Mouse (Mus musculus): ENCODE measurements around the gene Gstt2. TPM values are rescaled to one million over a fixed set of nuclear protein-coding genes. Genes with fewer than 3 reads are reported as not detected.
A peak's percentile ranks its signal among the peaks of the same experiment; 100 is the strongest.
"Not testable (repeated sequence)": the region's sequence is repeated elsewhere in the genome, so short reads cannot be mapped to it uniquely, and the experiment has no call there.

The Gstt2 gene
- polyA plus RNA-seq, 2 experiments = 36.4 to 43.7 TPM

DNA sequence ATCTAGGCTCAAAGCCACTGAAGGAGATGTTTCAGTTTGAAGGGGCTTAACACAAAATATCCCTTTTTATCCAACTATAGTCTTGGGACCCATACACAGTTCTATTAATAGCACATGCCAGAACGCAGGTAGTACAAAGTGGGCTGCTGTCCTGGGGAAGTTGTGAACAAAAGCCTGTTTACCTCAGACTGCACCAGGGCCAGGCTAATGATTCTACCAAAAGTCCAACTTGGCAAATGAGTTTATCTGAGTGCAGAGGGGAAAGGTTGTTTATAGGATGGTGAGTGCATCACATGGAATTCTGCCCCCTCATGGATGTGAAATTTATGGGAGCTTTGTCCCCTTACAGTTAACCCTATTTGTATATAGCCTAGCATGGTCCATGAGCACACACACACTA, 7.6 kb upstream of the Gstt2 start:
- DNase-seq (ENCODE audit: low read depth in 3 of 3, low spot score in 3 of 3) (no peak), ATAC-seq (ENCODE audit: insufficient read depth) (no peak)
- Histone ChIP-seq H3K36me3 (replicated peaks; ENCODE audit: control insufficient read depth, insufficient read depth, low read depth) (no peaks in the 10 kb centered on the region), H3K27ac (peak overlapping the region; percentile 65), H3K4me3 (ENCODE audit: insufficient read depth in 1 of 2, low read depth in 2 of 2, low read length in 2 of 2) (no peak overlapping the region), H3K4me2 (ENCODE audit: low read depth) (peak overlapping the region; percentile 60), H3K4me1 (replicated peaks; ENCODE audit: control insufficient read depth in 2 of 2, insufficient read depth in 2 of 2, low read length in 1 of 2) (peaks cover 24 to 25% of the 10 kb centered on the region in 2 experiments), H3K9me3 (ENCODE audit: control insufficient read depth, low read length) (no peaks in the 10 kb centered on the region), H3K9ac (replicated peaks) (peak overlapping the region; percentile 48), H3K27me3 (ENCODE audit: control insufficient read depth, insufficient read depth, low read length) (no peaks in the 10 kb centered on the region)
- 64% methylated on average over 1 of the region's 1 CpGs for WGBS (ENCODE audit: insufficient replicate concordance)
- no peak for TF ChIP-seq EP300 (IDR thresholded peaks at IDR 0.05; ENCODE audit: low read depth)
- TF ChIP-seq CTCF (IDR thresholded peaks at IDR 0.05; ENCODE audit: low read depth) = no peak

DNA sequence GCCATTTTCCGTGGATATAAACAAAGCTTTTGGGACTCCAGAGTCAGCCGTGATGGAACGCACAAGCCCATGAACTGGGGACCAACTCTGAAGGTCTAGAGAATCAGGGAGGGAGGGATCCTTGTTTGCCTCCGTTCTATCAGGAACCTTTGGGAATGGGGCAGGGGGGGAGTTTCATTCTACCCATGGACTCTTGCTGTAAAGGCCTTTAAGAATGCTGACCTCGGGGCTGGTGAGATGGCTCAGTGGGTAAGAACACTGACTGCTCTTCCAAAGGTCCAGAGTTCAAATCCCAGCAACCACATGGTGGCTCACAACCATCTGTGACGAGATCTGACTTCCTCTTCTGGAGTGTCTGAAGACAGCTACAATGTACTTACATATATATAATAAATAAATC, 6.7 kb upstream of the Gstt2 start:
- H3K27ac ChIP-seq; H3K4me3 ChIP-seq (ENCODE audit: insufficient read depth in 1 of 2, low read depth in 2 of 2, low read length in 2 of 2); H3K36me3 ChIP-seq (replicated peaks; ENCODE audit: control insufficient read depth, insufficient read depth, low read depth); H3K4me2 ChIP-seq (ENCODE audit: low read depth); H3K27me3 ChIP-seq (ENCODE audit: control insufficient read depth, insufficient read depth, low read length); ATAC-seq (ENCODE audit: insufficient read depth); H3K9me3 ChIP-seq (ENCODE audit: control insufficient read depth, low read length); H3K9ac ChIP-seq (replicated peaks); DNase-seq (ENCODE audit: low read depth in 3 of 3, low spot score in 3 of 3): not testable (repeated sequence)
- WGBS (ENCODE audit: insufficient replicate concordance) = 64% methylated on average over 6 of the region's 6 CpGs
- H3K4me1 ChIP-seq (replicated peaks; ENCODE audit: control insufficient read depth in 2 of 2, insufficient read depth in 2 of 2, low read length in 1 of 2) = peaks cover 24 to 25% of the 10 kb centered on the region in 2 experiments

DNA sequence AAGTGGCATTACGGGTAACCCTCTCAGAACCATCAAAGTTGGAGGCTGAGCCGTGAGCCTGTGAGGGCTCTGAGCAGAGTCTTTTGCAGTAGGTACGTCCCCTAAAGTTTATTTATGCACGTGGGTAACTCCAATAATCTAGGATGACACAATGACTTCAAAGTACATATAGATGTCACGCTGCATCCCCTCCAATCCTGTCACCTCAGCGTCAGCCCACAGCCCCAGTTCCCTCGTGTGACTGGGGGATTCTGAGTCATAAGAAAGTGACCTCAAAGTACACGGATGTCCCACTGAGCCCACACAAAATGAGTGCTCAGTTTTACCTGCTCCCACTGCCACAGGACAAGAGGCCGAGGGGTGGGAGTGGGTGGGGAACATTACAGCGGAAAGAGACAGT, 1.9 kb upstream of the Gstt2 start:
- WGBS (ENCODE audit: insufficient replicate concordance) = 64% methylated on average over 10 of the region's 10 CpGs
- no peak for DNase-seq (ENCODE audit: low read depth in 3 of 3, low spot score in 3 of 3)
- peaks cover 35 to 37% of the 10 kb centered on the region in 2 experiments for H3K4me1 ChIP-seq (replicated peaks; ENCODE audit: control insufficient read depth in 2 of 2, insufficient read depth in 2 of 2, low read length in 1 of 2)
- H3K27me3 ChIP-seq (ENCODE audit: control insufficient read depth, insufficient read depth, low read length) = no peaks in the 10 kb centered on the region
- H3K4me3 ChIP-seq (ENCODE audit: insufficient read depth in 1 of 2, low read depth in 2 of 2, low read length in 2 of 2) = no peak overlapping the region
- TF ChIP-seq CTCF (IDR thresholded peaks at IDR 0.05; ENCODE audit: low read depth) (no peak), EP300 (IDR thresholded peaks at IDR 0.05; ENCODE audit: low read depth) (no peak)
- no peak overlapping the region for H3K4me2 ChIP-seq (ENCODE audit: low read depth)
- no peak for ATAC-seq (ENCODE audit: insufficient read depth)
- no peaks in the 10 kb centered on the region for H3K9me3 ChIP-seq (ENCODE audit: control insufficient read depth, low read length)
- H3K9ac ChIP-seq (replicated peaks) = no peak overlapping the region
- no peak overlapping the region for H3K27ac ChIP-seq
- no peaks in the 10 kb centered on the region for H3K36me3 ChIP-seq (replicated peaks; ENCODE audit: control insufficient read depth, insufficient read depth, low read depth)

DNA sequence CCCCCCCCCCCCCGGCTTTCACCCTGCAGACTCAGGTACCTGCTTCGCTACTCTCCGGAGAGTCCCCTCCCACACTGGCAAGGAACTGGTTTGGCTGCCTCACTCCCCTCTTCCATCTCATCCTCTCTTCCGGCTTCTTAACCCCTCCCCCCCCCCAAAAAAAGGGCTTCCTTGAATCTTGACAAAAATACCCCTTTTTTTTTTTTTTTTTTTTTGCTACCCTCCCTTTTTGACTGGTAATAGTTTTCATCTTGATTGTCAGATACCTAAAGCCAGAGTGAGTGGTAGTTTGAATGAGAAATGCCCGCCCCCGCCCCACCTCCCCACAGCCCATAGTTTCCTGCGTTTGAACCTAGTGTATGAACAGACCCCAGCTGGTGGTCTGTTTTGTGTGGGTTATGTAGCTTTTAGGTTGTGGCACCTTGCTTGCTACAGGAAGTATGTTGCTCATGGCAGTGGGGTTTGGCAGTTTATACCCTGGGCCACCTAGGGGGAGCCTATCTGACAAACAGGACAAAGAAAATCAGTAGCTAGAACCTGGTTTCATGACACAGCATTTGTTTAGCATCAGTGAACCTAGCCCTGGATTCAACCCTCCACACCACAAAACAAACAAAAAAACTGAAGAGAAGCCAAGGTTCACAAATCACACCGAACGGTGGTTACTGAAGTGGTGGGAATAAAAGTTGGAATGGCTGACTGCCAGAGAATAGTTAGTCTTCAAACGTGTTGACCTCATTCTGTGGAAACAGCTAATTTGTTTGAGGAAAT, 1.3 kb downstream of the Gstt2 start:
- H3K27me3 ChIP-seq (ENCODE audit: control insufficient read depth, insufficient read depth, low read length) = no peaks in the 10 kb centered on the region
- peak overlapping the region; percentile 86 for H3K4me2 ChIP-seq (ENCODE audit: low read depth)
- no peak for ATAC-seq (ENCODE audit: insufficient read depth)
- peak overlapping the region; percentile 76 for H3K27ac ChIP-seq
- 17% methylated on average over 8 of the region's 10 CpGs for WGBS (ENCODE audit: insufficient replicate concordance)
- H3K36me3 ChIP-seq (replicated peaks; ENCODE audit: control insufficient read depth, insufficient read depth, low read depth) = no peaks in the 10 kb centered on the region
- TF ChIP-seq CTCF (IDR thresholded peaks at IDR 0.05; ENCODE audit: low read depth) (peak; percentile 18; the same call in 1 of the 2 replicates), EP300 (IDR thresholded peaks at IDR 0.05; ENCODE audit: low read depth) (no peak)
- H3K4me3 ChIP-seq (ENCODE audit: insufficient read depth in 1 of 2, low read depth in 2 of 2, low read length in 2 of 2) = peak overlapping the region in 1 of 2 experiments; percentile 71; a peak in 2 of 4 replicates
- H3K9me3 ChIP-seq (ENCODE audit: control insufficient read depth, low read length) = no peaks in the 10 kb centered on the region
- H3K4me1 ChIP-seq (replicated peaks; ENCODE audit: control insufficient read depth in 2 of 2, insufficient read depth in 2 of 2, low read length in 1 of 2) = peaks cover 35 to 41% of the 10 kb centered on the region in 2 experiments
- no peak for DNase-seq (ENCODE audit: low read depth in 3 of 3, low spot score in 3 of 3)
- peak overlapping the region; percentile 75 for H3K9ac ChIP-seq (replicated peaks)

DNA sequence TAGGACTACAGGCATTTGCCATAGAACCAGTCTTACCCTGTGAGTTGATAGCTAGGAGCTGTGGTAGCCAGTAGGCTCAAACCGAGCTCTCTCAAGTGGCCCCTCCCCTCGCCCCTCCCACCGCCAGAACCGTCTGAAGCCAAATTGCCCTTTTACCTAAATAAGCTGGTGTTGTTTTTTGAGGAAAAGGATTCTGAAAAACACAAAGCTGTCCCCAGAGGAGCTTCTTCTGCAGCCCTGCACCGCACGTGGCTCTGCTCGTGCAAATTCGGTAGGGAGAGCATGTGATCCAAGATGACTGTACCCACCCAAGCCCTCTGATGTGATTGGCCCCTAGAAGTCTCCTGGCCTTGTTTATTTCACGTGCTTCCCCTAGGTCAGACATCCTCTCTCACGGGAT, 1.9 kb downstream of the Gstt2 start:
- H3K27ac ChIP-seq = peak overlapping the region; percentile 76
- H3K4me1 ChIP-seq (replicated peaks; ENCODE audit: control insufficient read depth in 2 of 2, insufficient read depth in 2 of 2, low read length in 1 of 2) = peaks cover 35 to 41% of the 10 kb centered on the region in 2 experiments
- H3K4me3 ChIP-seq (ENCODE audit: insufficient read depth in 1 of 2, low read depth in 2 of 2, low read length in 2 of 2) = peak overlapping the region; percentile 59 to 62
- H3K27me3 ChIP-seq (ENCODE audit: control insufficient read depth, insufficient read depth, low read length) = no peaks in the 10 kb centered on the region
- peak overlapping the region; percentile 86 for H3K4me2 ChIP-seq (ENCODE audit: low read depth)
- no peaks in the 10 kb centered on the region for H3K36me3 ChIP-seq (replicated peaks; ENCODE audit: control insufficient read depth, insufficient read depth, low read depth)
- no peaks in the 10 kb centered on the region for H3K9me3 ChIP-seq (ENCODE audit: control insufficient read depth, low read length)
- no peak for TF ChIP-seq CTCF (IDR thresholded peaks at IDR 0.05; ENCODE audit: low read depth)
- ATAC-seq (ENCODE audit: insufficient read depth) (peak; percentile 62), DNase-seq (ENCODE audit: low read depth in 3 of 3, low spot score in 3 of 3) (peak; percentile 51 to 62 (median 52))
- WGBS (ENCODE audit: insufficient replicate concordance) = 0% methylated on average over 10 of the region's 10 CpGs
- H3K9ac ChIP-seq (replicated peaks) = peak overlapping the region; percentile 66

Measured in liver, embryonic 14.5 days (tissue).